Mouse (Mus musculus) testis, postnatal 14 days (tissue): Measurements from ENCODE around the gene Sertad2.

Experiments
- DNase-seq: peaks from one replicate; pipeline ENCODE4 v3.0.0; 2021; ENCODE audit warnings: low spot score

Gene Sertad2

GRCm38 (mm10) chr11:20549481-20549880 is 6.4 kb downstream of the Sertad2 start:
- DNase-seq = no peak

- DNase-seq = no peak
Measured at GRCm38 (mm10) chr11:20550196-20550595, 7.1 kb downstream of the Sertad2 start.

GRCm38 (mm10) chr11:20552059-20552458 is 9.0 kb downstream of the Sertad2 start:
- DNase-seq = no peak

- no peak for DNase-seq
Measured at GRCm38 (mm10) chr11:20552758-20553673, 10.0 kb downstream of the Sertad2 start.

GRCm38 (mm10) chr11:20555651-20556050 is 12.6 kb downstream of the Sertad2 start:
- no peak for DNase-seq

GRCm38 (mm10) chr11:20556163-20556911 is 13.3 kb downstream of the Sertad2 start:
- no peak for DNase-seq

- no peak for DNase-seq
Measured at GRCm38 (mm10) chr11:20559236-20559950, 16.3 kb downstream of the Sertad2 start.

GRCm38 (mm10) chr11:20559951-20560642 is 17.0 kb downstream of the Sertad2 start:
- no peak for DNase-seq

GRCm38 (mm10) chr11:20561323-20562002 is 18.4 kb downstream of the Sertad2 start:
- no peak for DNase-seq

GRCm38 (mm10) chr11:20565057-20565456 is 22.0 kb downstream of the Sertad2 start:
- no peak for DNase-seq

- DNase-seq = no peak
Measured at GRCm38 (mm10) chr11:20571702-20572413, 28.8 kb downstream of the Sertad2 start.

GRCm38 (mm10) chr11:20576046-20576635 is 33.1 kb downstream of the Sertad2 start:
- no peak for DNase-seq

- no peak for DNase-seq
Measured at GRCm38 (mm10) chr11:20582758-20583157, 39.7 kb downstream of the Sertad2 start.

- DNase-seq = no peak
Measured at GRCm38 (mm10) chr11:20585297-20585696, 42.2 kb downstream of the Sertad2 start.

GRCm38 (mm10) chr11:20586180-20586579 is 43.1 kb downstream of the Sertad2 start:
- DNase-seq = no peak

- DNase-seq = no peak
Measured at GRCm38 (mm10) chr11:20589393-20589792, 46.3 kb downstream of the Sertad2 start.

- DNase-seq = no peak
Measured at GRCm38 (mm10) chr11:20592010-20592409, 49.0 kb downstream of the Sertad2 start.

- DNase-seq = no peak
Measured at GRCm38 (mm10) chr11:20594229-20595201, 51.5 kb downstream of the Sertad2 start.
